Mouse (Mus musculus): Measurements from ENCODE around the gene Zhx3. TPM values are rescaled to one million over a fixed set of nuclear protein-coding genes. Genes with fewer than 3 reads are reported as not detected.

Gene Zhx3
- polyA plus RNA-seq, 1 experiment from 2014 or later, result 10.7 TPM

DNA sequence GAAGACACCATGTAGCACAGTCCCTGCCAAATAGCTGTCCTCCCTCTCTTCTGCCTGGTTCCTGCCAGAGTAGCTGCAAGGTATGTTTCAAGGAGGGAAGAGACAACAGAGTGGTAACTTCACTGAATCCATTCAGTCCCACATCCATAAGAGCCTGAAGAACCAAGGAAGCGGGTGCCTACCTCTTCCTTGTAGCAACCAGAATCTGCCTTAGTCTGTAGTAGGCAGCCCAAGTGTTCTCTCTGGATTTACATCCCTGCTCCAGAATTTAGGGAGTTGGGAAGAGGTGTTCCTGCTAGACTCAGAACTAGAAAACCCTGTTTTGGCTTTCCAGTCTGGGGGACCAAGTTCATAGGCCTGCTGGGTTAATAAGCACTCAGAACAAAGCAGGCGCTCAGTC lies 105.6 kb downstream of the Zhx3 start:
- WGBS, result 90% methylated on average over 2 of the region's 2 CpGs
- no peak overlapping the region for H3K4me3 ChIP-seq (ENCODE audit: low read depth, low read length)
- no peaks in the 10 kb centered on the region for H3K27me3 ChIP-seq (ENCODE audit: control insufficient read depth, insufficient read depth, low read length)
- H3K4me2 ChIP-seq (ENCODE audit: low read depth), result no peak overlapping the region
- DNase-seq (ENCODE audit: low spot score) (no peak), ATAC-seq (ENCODE audit: insufficient read depth, low FRiP score, low TSS enrichment) (no peak)
- H3K36me3 ChIP-seq (ENCODE audit: control insufficient read depth, insufficient read depth, low read length), result peaks cover 9% of the 10 kb centered on the region
- no peaks in the 10 kb centered on the region for H3K4me1 ChIP-seq (ENCODE audit: control insufficient read depth, insufficient read depth, low read length)
- no peaks in the 10 kb centered on the region for H3K9me3 ChIP-seq (ENCODE audit: control insufficient read depth, low read length)
- no peak overlapping the region for H3K27ac ChIP-seq (ENCODE audit: low read depth, low read length)
- H3K9ac ChIP-seq (ENCODE audit: low read length), result no peak overlapping the region

DNA sequence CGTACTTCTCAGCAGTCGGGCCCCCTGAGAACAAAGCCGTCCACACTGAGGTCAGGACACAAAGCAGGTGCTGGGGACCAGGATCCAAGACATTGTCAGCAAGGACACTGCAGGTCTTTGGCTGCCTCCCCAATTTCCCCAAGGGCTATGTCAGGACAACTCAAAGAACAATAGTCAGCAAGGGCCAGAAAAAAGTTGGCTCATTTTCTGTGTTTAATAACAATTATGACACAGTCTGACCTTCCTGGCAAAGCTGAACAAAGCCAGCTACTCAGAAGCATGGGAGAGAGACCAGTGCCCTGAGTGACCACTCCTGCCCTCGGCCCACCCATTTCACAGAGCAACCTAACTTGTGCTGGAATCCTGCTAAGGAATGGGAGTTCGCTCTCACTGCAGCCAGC lies 106.4 kb downstream of the Zhx3 start:
- 75% methylated on average over 5 of the region's 5 CpGs for WGBS
- H3K27ac ChIP-seq (ENCODE audit: low read depth, low read length), result no peak overlapping the region
- ATAC-seq (ENCODE audit: insufficient read depth, low FRiP score, low TSS enrichment) (no peak), DNase-seq (ENCODE audit: low spot score) (no peak)
- no peaks in the 10 kb centered on the region for H3K4me1 ChIP-seq (ENCODE audit: control insufficient read depth, insufficient read depth, low read length)
- H3K27me3 ChIP-seq (ENCODE audit: control insufficient read depth, insufficient read depth, low read length), result no peaks in the 10 kb centered on the region
- no peak overlapping the region for H3K9ac ChIP-seq (ENCODE audit: low read length)
- no peaks in the 10 kb centered on the region for H3K9me3 ChIP-seq (ENCODE audit: control insufficient read depth, low read length)
- no peak overlapping the region for H3K4me3 ChIP-seq (ENCODE audit: low read depth, low read length)
- no peak overlapping the region for H3K4me2 ChIP-seq (ENCODE audit: low read depth)
- peaks cover 10% of the 10 kb centered on the region for H3K36me3 ChIP-seq (ENCODE audit: control insufficient read depth, insufficient read depth, low read length)

DNA sequence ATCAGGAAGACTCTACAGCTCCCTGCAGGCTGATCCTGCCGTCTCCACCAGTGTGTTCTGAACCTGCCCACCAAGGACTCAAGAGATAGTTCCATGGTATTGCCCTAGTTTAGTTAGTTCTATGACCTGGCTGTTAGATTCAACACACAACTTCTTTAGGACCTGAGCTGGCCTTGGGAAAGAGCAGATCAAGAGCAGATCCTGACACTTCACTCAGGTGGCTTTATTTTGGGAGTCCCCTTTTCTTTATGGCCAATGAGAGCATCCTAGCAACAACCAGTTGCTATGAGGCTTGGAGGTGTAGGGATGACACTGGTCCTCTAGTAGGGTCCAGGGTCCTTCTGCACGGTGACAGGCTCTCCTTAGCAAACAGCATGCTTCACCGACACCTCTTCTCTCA lies 107.7 kb downstream of the Zhx3 start:
- WGBS, result 82% methylated on average over 3 of the region's 3 CpGs
- no peak for ATAC-seq (ENCODE audit: insufficient read depth, low FRiP score, low TSS enrichment)

DNA sequence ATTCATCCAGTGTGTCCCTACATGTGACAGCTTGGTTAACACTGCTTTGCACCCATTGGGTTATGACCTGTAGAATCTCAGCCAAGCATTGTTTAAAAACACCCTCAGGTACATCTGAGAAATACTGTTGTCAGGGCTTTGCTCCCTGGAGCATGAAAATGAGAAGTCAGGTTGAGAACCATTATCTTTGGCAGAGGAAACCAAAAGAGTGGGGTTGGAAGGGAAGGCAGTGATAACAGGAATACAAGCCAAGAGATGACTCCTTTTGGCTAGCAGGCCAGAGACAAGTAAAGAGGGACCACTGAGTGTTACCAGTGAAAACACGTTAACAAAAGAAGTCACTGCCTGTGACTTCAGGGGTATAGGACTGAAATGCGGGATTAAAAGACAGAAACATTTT lies 108.4 kb downstream of the Zhx3 start:
- Histone ChIP-seq H3K36me3 (ENCODE audit: control insufficient read depth, insufficient read depth, low read length) (peaks cover 17% of the 10 kb centered on the region), H3K9ac (ENCODE audit: low read length) (no peak overlapping the region), H3K27ac (ENCODE audit: low read depth, low read length) (no peak overlapping the region), H3K27me3 (ENCODE audit: control insufficient read depth, insufficient read depth, low read length) (no peaks in the 10 kb centered on the region), H3K4me1 (ENCODE audit: control insufficient read depth, insufficient read depth, low read length) (no peaks in the 10 kb centered on the region), H3K4me3 (ENCODE audit: low read depth, low read length) (no peak overlapping the region), H3K9me3 (ENCODE audit: control insufficient read depth, low read length) (no peaks in the 10 kb centered on the region), H3K4me2 (ENCODE audit: low read depth) (no peak overlapping the region)
- DNase-seq (ENCODE audit: low spot score) (no peak), ATAC-seq (ENCODE audit: insufficient read depth, low FRiP score, low TSS enrichment) (no peak)
- 85% methylated on average over 2 of the region's 2 CpGs for WGBS

More for the DNA sequence above, 107.7 kb downstream of the Zhx3 start:
- no peaks in the 10 kb centered on the region for H3K9me3 ChIP-seq (ENCODE audit: control insufficient read depth, low read length)
- H3K4me3 ChIP-seq (ENCODE audit: low read depth, low read length), result no peak overlapping the region
- H3K4me2 ChIP-seq (ENCODE audit: low read depth), result no peak overlapping the region
- no peak overlapping the region for H3K27ac ChIP-seq (ENCODE audit: low read depth, low read length)
- H3K4me1 ChIP-seq (ENCODE audit: control insufficient read depth, insufficient read depth, low read length), result no peaks in the 10 kb centered on the region
- no peak overlapping the region for H3K9ac ChIP-seq (ENCODE audit: low read length)
- H3K36me3 ChIP-seq (ENCODE audit: control insufficient read depth, insufficient read depth, low read length), result peaks cover 12% of the 10 kb centered on the region
- no peaks in the 10 kb centered on the region for H3K27me3 ChIP-seq (ENCODE audit: control insufficient read depth, insufficient read depth, low read length)
- no peak for DNase-seq (ENCODE audit: low spot score)

DNA sequence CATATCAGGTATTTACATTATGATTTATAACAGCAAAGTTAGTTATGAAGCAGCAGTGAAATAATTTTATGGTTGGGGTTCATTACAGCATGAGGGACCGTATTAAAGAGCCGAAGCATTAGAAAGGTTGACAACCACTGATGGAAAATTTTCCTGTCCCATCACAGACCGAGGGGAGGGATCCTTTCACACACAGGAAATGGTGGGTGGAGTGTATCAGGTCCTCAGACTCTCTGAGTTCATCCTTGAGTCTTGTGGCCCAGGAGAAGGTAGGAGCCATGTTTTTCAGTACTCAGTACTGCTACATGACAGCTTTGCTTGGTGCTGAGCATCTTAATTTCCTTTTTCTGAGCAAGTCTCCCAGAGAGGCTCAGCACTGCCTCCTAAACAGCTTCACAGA lies 109.0 kb downstream of the Zhx3 start:
- DNase-seq (ENCODE audit: low spot score), result no peak
- H3K9me3 ChIP-seq (ENCODE audit: control insufficient read depth, low read length), result no peaks in the 10 kb centered on the region
- no peak overlapping the region for H3K9ac ChIP-seq (ENCODE audit: low read length)
- no peak overlapping the region for H3K4me3 ChIP-seq (ENCODE audit: low read depth, low read length)
- WGBS, result 98% methylated on average over 3 of the region's 3 CpGs
- H3K36me3 ChIP-seq (ENCODE audit: control insufficient read depth, insufficient read depth, low read length), result peaks cover 18% of the 10 kb centered on the region
- H3K4me1 ChIP-seq (ENCODE audit: control insufficient read depth, insufficient read depth, low read length), result no peaks in the 10 kb centered on the region
- no peak overlapping the region for H3K4me2 ChIP-seq (ENCODE audit: low read depth)
- ATAC-seq (ENCODE audit: insufficient read depth, low FRiP score, low TSS enrichment), result no peak
- no peaks in the 10 kb centered on the region for H3K27me3 ChIP-seq (ENCODE audit: control insufficient read depth, insufficient read depth, low read length)
- H3K27ac ChIP-seq (ENCODE audit: low read depth, low read length), result no peak overlapping the region

DNA sequence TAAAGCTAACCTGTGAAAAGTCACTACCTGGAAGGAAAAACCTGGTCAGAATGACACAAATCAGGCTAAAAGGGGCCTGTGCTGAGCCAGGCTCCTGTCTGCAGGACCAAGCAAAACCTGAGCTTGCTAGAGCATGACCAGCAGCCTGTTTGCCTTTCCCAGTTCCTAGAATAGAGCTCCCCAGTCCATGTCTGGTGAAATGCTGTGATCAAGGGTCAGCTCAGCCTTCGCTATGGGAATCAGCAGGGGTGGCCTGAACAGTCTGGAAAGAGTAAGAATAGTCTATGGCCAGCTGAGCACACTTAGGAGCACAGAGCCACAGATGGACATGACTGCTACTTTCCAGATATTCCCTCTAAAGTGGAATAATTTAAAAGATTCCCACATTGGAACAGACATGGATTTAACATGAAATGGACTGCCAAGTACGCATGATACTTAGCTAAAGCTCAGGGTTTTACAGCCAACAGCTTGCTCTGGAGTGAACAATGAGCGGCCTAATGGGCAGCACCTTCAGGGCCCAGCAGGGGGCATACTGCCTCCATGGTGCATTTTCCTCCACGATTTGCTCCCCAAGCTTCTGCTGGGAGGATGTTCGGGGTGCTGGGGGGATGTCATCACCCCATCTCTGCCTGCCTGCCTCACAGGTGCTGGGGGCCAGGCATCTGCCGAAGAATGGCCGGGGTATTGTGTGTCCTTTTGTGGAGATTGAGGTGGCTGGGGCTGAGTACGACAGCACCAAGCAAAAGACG lies 112.2 kb downstream of the Zhx3 start:
- H3K9me3 ChIP-seq (ENCODE audit: control insufficient read depth, low read length), result no peaks in the 10 kb centered on the region
- H3K4me3 ChIP-seq (ENCODE audit: low read depth, low read length), result no peak overlapping the region
- peaks cover 35% of the 10 kb centered on the region for H3K36me3 ChIP-seq (ENCODE audit: control insufficient read depth, insufficient read depth, low read length)
- H3K27ac ChIP-seq (ENCODE audit: low read depth, low read length), result no peak overlapping the region
- no peak overlapping the region for H3K9ac ChIP-seq (ENCODE audit: low read length)
- no peak for ATAC-seq (ENCODE audit: insufficient read depth, low FRiP score, low TSS enrichment)
- 87% methylated on average over 9 of the region's 9 CpGs for WGBS
- no peaks in the 10 kb centered on the region for H3K27me3 ChIP-seq (ENCODE audit: control insufficient read depth, insufficient read depth, low read length)
- no peak for DNase-seq (ENCODE audit: low spot score)
- H3K4me2 ChIP-seq (ENCODE audit: low read depth), result no peak overlapping the region
- H3K4me1 ChIP-seq (ENCODE audit: control insufficient read depth, insufficient read depth, low read length), result no peaks in the 10 kb centered on the region

DNA sequence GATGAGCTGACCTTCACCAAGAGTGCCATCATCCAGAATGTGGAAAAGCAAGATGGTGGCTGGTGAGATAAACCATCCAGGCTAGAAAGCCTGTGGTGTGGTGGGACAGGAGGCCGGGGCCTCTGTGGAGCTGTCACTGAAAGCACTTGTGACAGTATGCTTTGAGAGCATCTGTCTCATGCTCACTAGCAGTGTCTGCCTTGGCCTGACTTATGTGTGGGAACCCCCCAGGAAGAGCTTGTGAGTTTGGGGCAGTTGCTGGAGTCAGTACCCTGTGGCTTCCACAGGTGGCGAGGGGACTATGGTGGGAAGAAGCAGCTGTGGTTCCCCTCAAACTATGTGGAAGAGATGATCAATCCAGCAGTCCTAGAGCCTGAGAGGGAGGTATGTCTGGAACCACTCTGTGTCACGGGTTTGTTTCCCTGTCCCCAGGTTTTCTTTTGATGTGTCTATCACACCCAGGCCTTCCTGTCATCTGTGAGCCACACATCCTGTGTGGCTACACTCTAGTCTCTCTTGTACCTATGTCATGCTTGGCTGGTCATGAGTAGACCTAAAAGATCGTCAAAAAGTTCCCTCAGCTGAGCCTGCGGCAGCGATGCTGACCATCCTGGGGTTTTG lies 116.1 kb downstream of the Zhx3 start:
- H3K27ac ChIP-seq (ENCODE audit: low read depth, low read length), result no peak overlapping the region
- no peaks in the 10 kb centered on the region for H3K27me3 ChIP-seq (ENCODE audit: control insufficient read depth, insufficient read depth, low read length)
- H3K4me2 ChIP-seq (ENCODE audit: low read depth), result no peak overlapping the region
- DNase-seq (ENCODE audit: low spot score), result no peak
- no peak overlapping the region for H3K9ac ChIP-seq (ENCODE audit: low read length)
- H3K9me3 ChIP-seq (ENCODE audit: control insufficient read depth, low read length), result no peaks in the 10 kb centered on the region
- H3K4me1 ChIP-seq (ENCODE audit: control insufficient read depth, insufficient read depth, low read length), result no peaks in the 10 kb centered on the region
- no peak overlapping the region for H3K4me3 ChIP-seq (ENCODE audit: low read depth, low read length)
- no peak for ATAC-seq (ENCODE audit: insufficient read depth, low FRiP score, low TSS enrichment)
- H3K36me3 ChIP-seq (ENCODE audit: control insufficient read depth, insufficient read depth, low read length), result peaks cover 48% of the 10 kb centered on the region
- WGBS, result 91% methylated on average over 6 of the region's 6 CpGs

DNA sequence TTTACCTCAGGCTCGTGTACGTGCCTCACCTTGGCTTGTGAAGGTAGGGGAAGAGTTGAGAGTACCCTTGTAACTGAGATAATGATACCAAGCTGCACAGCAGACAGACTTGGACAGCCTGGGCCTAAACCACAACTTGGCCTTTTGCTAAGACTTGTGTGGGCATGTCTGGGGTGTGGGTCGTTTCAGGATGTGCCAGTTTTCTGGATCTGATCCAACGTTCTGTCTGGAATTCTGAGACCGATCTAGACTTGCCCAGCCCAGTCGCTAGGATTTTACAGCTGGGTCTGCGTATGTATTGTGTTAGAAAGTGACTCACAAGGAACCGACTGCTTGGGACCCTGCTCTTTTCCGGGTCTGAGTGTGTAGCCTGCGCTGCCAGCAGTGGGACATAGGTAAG lies 125.7 kb downstream of the Zhx3 start:
- no peak for DNase-seq (ENCODE audit: low spot score)
- Histone ChIP-seq H3K4me3 (ENCODE audit: low read depth, low read length) (no peak overlapping the region), H3K27ac (ENCODE audit: low read depth, low read length) (no peak overlapping the region), H3K4me1 (ENCODE audit: control insufficient read depth, insufficient read depth, low read length) (no peaks in the 10 kb centered on the region), H3K9ac (ENCODE audit: low read length) (no peak overlapping the region), H3K36me3 (ENCODE audit: control insufficient read depth, insufficient read depth, low read length) (peaks cover 27% of the 10 kb centered on the region), H3K4me2 (ENCODE audit: low read depth) (no peak overlapping the region), H3K27me3 (ENCODE audit: control insufficient read depth, insufficient read depth, low read length) (no peaks in the 10 kb centered on the region), H3K9me3 (ENCODE audit: control insufficient read depth, low read length) (no peaks in the 10 kb centered on the region)
- WGBS, result 95% methylated on average over 10 of the region's 10 CpGs
- ATAC-seq (ENCODE audit: insufficient read depth, low FRiP score, low TSS enrichment), result no peak

DNA sequence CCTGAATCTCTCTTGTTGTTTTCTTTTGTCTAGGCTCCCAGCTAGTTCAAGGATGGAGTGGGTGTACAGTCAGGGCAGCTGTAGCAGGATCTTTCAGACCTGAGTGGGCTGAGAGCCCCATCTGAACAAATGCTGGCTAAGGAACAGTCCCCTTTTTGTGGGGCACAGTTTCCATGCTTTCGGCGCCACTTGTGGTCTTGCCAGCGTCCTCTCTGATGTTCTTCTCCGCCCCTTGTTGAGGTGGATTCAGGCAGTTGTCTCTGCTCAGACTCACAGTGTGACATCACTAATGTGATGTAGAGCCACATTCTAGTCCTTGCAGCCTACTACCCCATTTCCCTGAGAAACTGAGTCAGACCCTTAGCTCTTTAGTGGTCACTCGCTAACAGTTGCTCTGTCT lies 126.2 kb downstream of the Zhx3 start:
- Histone ChIP-seq H3K9me3 (ENCODE audit: control insufficient read depth, low read length) (no peaks in the 10 kb centered on the region), H3K4me3 (ENCODE audit: low read depth, low read length) (no peak overlapping the region), H3K27ac (ENCODE audit: low read depth, low read length) (no peak overlapping the region), H3K4me2 (ENCODE audit: low read depth) (no peak overlapping the region), H3K4me1 (ENCODE audit: control insufficient read depth, insufficient read depth, low read length) (peaks cover 2% of the 10 kb centered on the region; the same call in 1 of the 2 replicates), H3K27me3 (ENCODE audit: control insufficient read depth, insufficient read depth, low read length) (no peaks in the 10 kb centered on the region), H3K36me3 (ENCODE audit: control insufficient read depth, insufficient read depth, low read length) (peaks cover 23% of the 10 kb centered on the region), H3K9ac (ENCODE audit: low read length) (no peak overlapping the region)
- DNase-seq (ENCODE audit: low spot score) (no peak), ATAC-seq (ENCODE audit: insufficient read depth, low FRiP score, low TSS enrichment) (no peak)
- 95% methylated on average over 5 of the region's 5 CpGs for WGBS

All from neural tube, embryonic 11.5 days (tissue).